Mouse (Mus musculus): ENCODE results near the gene Olfr323. TPM values are rescaled to one million over a fixed set of nuclear protein-coding genes. Genes with fewer than 3 reads are reported as not detected.

The Olfr323 gene
- total RNA-seq, 2 experiments from 2014 or later: not detected

DNA sequence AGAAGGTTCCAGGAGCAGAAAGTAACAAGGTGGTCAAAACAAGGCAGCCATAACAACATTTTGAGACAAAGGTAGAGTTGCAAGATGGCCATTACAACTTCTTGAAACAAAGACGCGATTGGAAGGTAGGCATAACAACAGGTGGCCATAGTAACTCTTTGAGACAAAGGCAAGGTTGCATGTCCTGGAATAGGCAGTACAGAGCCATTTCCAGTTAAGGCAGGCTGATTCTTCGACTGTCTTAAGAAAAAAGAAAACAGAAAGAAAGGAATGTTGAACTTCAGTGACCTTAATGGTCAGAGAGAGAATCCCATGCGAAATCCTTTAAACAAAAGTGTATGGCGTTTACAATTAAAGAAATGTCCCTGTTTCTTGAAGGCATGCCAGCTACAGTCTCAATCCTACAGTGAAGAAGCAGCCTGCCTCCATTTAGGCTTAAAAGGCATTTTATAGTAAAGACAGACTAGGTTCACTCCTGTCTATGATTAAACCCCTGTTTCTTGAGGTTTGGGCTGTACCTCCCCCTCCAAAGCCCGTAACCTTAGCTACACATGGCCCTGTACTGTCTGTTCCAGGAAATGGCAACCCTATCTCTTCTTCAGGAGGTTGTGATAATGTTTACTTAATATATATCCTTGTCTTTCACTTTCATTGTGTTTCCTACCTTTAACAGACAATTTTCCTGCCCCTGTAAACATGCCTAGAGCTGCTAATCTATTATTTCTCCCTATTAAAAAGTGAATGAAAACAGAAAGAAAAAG lies 27.3 kb downstream of the Olfr323 start:
- no peak for DNase-seq

DNA sequence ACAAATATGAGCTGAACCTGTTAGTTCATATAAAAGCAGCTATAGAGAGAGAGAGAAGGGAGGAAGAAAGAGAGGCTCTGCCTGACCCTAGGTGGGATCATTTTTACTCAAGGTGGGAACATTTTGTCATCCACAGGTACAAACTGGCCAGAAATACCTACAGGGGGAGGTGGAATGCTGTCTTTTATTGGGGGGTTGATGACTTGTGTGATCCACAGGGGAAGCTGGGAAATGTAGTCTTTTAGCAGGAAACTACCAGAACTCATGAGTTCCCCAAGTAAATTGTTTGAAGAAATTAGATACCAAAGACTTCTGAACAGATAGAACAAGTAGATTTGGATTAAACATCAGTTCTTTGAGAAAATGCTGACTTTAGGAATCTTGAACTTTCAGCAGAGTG lies 28.2 kb downstream of the Olfr323 start:
- no peak for DNase-seq

DNA sequence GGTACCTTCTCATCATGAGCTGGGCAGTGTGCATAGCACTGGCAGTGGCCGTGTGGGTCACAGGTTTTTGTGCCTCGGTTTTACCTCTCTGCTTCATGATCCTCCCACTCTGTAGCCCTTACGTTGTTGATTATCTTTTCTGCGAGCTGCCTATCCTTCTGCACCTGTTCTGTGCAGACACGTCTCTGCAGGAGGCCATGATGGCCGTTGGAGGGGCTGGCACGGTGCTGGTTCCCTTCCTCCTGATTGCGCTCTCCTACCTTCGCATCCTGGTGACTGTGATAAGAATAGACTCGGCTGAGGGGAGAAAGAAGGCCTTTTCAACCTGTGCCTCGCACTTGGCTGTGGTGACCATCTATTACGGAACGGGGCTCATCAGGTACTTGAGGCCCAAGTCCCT lies 32.5 kb downstream of the Olfr323 start:
- DNase-seq: no peak

DNA sequence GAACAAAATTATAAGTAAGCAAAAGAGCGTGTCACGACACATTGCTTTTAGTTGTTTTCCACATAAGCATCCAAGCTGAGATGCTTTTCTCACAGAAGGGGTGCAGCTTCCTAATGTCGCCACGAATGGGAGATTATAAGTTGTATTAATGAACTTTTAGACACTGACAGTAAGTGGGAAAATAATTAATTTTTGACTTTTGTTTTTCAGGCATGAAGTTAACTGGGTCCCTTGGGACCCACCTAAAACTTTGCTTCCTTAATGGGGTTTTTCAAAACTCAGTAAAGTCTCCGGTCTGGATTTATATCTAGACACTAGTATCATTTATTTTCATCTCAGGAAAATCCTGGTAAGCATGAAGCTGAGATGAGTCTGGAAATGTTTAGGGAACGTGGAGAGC lies 35.5 kb downstream of the Olfr323 start, which contains the start of gene Olfr324:
Gene Olfr324 (plus strand): TSS at position 301 of the 400 bp plus-strand sequence.
- no peak for DNase-seq

DNA sequence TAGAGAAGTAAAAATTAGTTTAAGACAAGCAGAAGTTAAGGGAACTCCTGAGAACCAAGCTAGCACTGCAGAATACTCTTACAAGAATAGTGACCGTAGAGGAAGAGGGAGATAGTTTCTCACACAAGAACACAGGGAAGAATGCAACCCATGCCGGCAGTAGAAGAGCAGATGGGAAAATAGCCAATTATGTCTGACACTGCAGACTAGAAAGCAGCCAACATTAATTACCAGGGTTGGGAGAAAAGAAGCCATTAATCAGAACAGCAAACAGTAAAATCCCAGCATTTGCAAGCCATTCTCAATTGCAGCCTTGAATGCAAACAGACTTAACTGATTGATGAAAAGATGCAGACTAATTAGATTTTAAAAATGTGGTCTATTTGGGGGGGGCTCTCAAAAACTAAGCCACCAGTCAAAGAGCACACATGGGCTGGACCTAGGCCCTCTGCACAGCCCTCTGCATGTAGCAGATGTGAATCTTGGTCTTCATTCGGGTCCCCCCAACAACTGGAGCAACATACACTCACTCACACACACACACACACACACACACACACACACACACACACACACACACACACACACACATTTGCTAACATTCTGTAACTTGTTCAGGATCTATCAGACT lies 41.6 kb downstream of the Olfr323 start:
- no peak for DNase-seq

DNA sequence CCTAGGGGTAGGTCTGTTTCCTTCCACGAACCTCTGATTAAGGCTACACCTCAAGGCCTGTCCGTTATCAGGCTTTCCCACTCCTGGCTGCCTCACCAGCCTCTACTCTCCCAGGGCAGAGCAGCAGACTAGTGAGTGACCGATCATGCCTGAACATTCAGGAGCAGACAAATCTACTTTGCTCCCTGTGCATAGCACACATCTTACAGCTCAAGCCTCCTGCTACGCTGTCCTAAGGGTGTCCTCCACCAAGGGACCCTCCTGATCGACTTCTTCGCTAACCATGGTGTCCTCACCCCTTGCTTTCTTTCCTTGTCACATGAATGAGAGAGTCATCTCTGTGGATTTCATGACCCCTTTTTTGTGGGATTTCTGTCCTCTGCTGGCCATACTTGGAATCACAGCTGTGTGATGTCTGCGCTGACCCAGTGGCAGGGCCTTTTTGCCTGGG lies 42.4 kb downstream of the Olfr323 start:
- peak; percentile 36 to 60 for DNase-seq

DNA sequence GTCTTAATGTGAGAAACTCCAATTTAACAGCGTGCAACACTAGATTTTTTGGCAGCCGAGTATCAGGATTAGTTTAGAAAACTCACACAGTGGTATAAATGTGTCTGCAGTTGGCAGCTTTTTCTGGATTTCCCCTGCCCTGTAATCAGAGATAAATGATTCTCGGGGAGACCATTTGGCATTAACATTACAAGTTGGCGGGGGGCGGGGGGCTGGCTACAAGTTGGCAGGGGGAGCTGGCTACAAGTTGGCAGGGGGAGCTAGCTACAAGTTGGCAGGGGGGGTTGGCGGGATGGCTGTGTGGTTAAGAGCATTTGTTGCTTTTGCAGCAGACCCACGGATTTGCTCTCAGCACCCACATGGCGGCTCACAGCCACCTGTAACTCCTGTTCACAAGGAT lies 51.7 kb downstream of the Olfr323 start:
- DNase-seq: no peak

DNA sequence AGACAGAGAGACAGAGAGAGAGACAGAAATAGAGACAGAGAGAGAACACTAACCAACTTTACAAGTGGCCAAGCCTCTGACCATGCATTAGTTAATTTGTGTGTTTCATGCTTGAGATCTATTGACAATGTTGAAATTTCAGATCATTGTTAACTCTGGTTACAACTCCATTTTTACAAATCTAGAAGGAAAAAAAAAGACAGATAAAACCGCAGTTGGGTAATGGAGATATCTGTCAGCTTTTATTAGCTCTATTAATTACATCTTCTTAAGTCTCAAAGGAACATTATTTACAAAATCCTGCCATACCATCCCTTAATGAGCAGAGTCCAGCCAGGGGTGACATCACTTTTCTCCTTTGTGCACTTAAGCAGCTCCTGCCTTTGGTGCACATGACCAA lies 52.9 kb downstream of the Olfr323 start, which contains the start of gene Olfr325:
Gene Olfr325 (plus strand): TSS at position 301 of the 400 bp plus-strand sequence.
- no peak for DNase-seq

Other genes starting within 250 kb of the Olfr323 start
- gene 1810065E05Rik, start 209.4 kb downstream of the Olfr323 start, total RNA-seq (2021): not detected
- gene Gm12253, start 197.9 kb downstream of the Olfr323 start, total RNA-seq (2021): not detected
- not detected for gene Lypd9, start 177.6 kb downstream of the Olfr323 start, total RNA-seq (2021)
- gene Olfr30, start 168.2 kb downstream of the Olfr323 start, total RNA-seq (2021): not detected
- gene Olfr332, start 137.9 kb downstream of the Olfr323 start, total RNA-seq (2021): not detected
- not detected for gene Olfr331, start 127.9 kb downstream of the Olfr323 start, total RNA-seq (2021)
- under 1 TPM in 1 of 2 experiments, not detected in 1; 0.33 TPM for gene Olfr330, start 95.7 kb downstream of the Olfr323 start, total RNA-seq (2021)
- 1 to 10 TPM in 1 of 2 experiments, not detected in 1; 1.2 TPM for gene Olfr329-ps, start 84.1 kb downstream of the Olfr323 start, total RNA-seq (2021)
- under 1 TPM; 0.17 to 0.26 TPM for gene Olfr328, start 74.9 kb downstream of the Olfr323 start, total RNA-seq (2021)
- not detected for gene Olfr224, start 59.9 kb downstream of the Olfr323 start, total RNA-seq (2021)
- not detected for gene Olfr325, start 52.8 kb downstream of the Olfr323 start, total RNA-seq (2021)
- not detected for gene Olfr324, start 35.4 kb downstream of the Olfr323 start, total RNA-seq (2021)
- gene 2210407C18Rik, start 14.4 kb downstream of the Olfr323 start, total RNA-seq (2021): not detected
- gene Trim58, start 10.0 kb upstream of the Olfr323 start, total RNA-seq (2021): not detected
- not detected for gene Olfr322, start 28.3 kb upstream of the Olfr323 start, total RNA-seq (2021)
- gene Olfr320, start 50.6 kb upstream of the Olfr323 start, total RNA-seq (2021): not detected
- gene Olfr319, start 68.7 kb upstream of the Olfr323 start, total RNA-seq (2021): not detected
- gene Olfr318, start 93.5 kb upstream of the Olfr323 start, total RNA-seq (2021): not detected
- gene Olfr317, start 108.7 kb upstream of the Olfr323 start, total RNA-seq (2021): not detected
- not detected for gene Olfr316, start 122.2 kb upstream of the Olfr323 start, total RNA-seq (2021)
- not detected for gene Olfr315, start 142.7 kb upstream of the Olfr323 start, total RNA-seq (2021)
- not detected for gene Olfr314, start 152.5 kb upstream of the Olfr323 start, total RNA-seq (2021)
- gene Fam183b, start 171.5 kb upstream of the Olfr323 start, total RNA-seq (2021): 1 to 10 TPM; 1.4 to 2.4 TPM
- not detected for gene Olfr313, start 184.5 kb upstream of the Olfr323 start, total RNA-seq (2021)
- not detected for gene Olfr312, start 198.7 kb upstream of the Olfr323 start, total RNA-seq (2021)
- not detected for gene Olfr311, start 208.8 kb upstream of the Olfr323 start, total RNA-seq (2021)
- 1 to 10 TPM; 3.3 to 3.6 TPM for gene Gm12258, start 216.7 kb upstream of the Olfr323 start, total RNA-seq (2021)
- 1 to 10 TPM; 4.4 to 6.2 TPM for gene 2810021J22Rik, start 236.7 kb upstream of the Olfr323 start, total RNA-seq (2021)